Mouse (Mus musculus) spleen, adult 12 weeks (tissue): ENCODE data around the gene Fstl5.

Experiments
- DNase-seq: peaks from one replicate; pipeline ENCODE4 v3.0.0; 2022; ENCODE audit warnings: low spot score

Gene Fstl5

DNA sequence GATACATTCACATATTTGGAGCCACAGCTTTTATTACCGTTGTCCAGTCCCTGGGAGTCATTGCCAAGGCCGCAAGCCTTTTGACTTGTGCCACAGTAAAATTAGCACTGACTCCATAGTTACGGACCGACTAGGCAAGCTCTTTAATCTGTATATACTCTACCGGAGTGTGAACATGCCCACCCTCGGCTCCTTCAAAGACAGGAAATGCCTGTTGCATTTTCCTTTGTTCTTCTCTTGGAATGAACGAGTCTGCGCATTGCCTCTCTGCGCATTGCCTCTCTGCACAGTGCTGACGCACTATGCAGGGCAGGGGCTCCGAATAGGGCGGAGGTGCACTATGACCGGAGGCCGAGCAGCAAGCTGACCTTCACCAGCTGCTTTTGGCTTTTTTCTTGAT lies 434.7 kb downstream of the Fstl5 start:
- no peak for DNase-seq

DNA sequence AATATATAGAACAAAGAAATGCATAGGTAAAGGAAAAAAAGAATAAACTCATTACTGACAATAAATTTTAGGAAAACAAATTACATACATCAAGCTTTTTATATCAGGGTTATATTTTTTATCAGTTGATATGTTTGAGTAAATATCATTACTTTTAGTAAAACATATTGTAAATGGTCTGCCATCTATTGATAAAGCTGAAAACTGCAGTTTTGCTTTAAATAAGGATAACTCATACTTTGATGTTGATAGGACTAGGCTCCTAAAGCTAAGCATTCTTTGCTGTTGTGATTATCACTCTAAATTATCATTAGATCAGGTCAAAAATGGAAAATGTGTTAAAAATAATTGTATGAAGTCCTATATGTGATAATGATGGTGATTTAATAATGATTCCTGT lies 493.3 kb downstream of the Fstl5 start:
- no peak for DNase-seq

GRCm38 (mm10) chr3:76572478-76572877 lies 498.4 kb downstream of the Fstl5 start:
- no peak for DNase-seq

DNA sequence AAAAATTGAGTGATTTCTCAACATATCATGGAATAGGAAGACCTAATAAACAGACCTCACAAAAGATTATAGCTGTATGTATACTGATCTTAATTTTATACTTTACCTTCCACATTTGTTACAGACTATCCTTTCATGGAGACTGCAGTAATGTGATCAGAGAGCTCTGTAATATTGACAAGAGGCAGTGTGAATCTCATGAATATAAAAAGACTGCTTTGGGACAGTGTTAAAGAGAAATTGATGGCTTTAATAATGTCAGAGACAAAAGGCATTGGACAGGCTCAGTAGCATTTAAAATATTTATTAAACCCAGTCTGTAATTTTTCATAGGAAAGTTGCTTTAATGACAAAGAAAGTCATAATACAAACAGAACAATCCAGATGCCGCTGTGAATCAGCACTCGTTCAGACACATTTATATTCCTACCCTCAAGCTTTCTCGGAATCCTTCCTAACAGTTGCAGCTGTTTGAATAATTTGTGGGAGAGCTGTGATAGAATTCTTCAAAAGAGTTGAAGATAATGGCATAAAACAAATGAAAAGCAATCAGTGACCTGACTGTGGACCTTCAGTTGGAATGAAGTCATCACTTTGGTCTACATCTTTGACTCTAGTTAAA lies 499.0 kb downstream of the Fstl5 start:
- no peak for DNase-seq

DNA sequence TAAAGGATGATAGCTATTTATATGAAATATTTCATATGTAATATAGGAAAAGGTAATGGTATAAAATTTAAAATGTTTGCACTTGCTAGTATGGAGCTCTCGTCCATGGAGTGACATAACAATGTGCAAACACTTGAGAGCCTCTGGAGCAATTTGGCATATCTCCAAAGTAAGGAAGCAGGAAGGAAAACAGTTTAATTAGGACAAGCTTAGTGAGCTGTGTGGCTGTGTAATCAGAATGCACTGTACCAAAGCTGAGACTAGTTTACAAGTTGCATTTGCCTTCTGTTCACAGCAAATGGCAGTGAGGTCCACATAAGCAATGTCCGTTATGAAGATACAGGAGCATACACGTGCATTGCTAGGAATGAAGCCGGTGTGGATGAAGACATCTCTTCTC lies 519.1 kb downstream of the Fstl5 start:
- DNase-seq: no peak

- DNase-seq: no peak
These were observed 546.0 kb downstream of the Fstl5 start for GRCm38 (mm10) chr3:76620044-76620443.

- DNase-seq: no peak
These were observed 580.2 kb downstream of the Fstl5 start for GRCm38 (mm10) chr3:76654243-76654642.

DNA sequence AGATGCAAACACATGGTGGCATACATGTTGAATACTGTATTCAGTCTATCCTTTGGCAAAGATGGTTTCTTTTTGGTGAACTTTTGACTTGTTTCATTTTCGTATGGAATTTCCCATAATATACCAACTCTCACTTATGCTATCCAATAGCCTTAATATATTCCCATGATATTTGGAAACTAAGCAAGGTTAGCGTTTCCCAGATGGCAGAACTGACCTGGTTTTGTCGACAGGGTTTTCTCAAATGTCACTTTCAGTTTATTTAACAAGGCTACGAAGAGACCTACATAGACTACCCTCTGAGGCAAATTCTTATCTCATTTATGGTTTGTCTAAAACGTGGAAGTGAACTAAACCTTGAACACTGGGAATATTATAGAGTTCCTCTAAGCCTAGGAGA lies 596.8 kb downstream of the Fstl5 start:
- no peak for DNase-seq

DNA sequence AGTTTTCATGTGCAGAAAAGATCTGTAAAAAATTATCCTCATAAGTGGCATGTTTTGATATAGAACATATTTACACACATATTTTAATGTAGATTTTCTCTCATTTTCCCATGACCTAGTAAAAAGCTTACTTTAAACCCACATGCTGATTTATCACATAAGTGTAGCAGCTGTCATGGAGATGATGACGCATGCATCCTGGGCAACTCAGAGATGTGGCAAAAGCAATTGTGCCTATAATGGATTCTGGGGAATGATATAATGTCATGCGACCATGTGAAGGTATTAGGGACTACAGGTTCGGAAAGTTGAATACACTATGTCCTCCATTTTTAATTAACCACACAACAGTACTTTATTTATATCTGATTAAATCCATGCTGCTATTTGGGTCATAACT lies 601.9 kb downstream of the Fstl5 start:
- DNase-seq: no peak

DNA sequence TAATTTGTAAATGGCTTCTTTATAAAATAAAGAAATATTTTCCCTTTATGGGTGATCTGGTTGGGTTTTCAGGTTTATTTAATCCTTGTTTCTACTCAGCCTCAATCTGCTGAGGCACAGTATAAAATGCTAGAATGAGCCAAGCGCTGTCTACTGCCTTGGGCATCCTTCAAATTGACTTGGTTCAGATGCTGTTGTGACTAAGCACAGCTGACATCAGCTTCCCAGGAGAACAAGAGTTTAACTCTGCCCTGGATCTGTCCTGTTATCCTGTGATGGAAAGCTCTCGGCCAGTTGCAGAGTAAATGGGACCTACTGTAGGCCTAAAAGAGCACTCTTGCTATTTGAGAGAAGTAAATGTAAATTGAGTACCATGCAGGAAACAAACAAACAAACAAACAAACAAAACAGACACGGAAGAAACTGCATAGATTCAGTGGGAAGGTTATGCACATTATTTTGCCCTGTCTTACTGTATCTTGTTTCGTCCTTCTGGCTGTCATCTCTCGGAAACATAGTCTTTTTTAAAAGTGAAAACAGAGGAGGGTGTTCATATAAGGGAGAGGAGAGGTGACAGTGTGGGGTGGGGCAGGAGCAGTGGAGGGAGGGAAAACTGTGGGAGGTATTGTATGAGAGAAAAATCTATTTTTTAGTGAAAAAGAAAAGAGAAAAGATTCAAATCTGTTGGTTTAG lies 605.9 kb downstream of the Fstl5 start:
- DNase-seq: no peak

- DNase-seq: no peak
These were observed 606.4 kb downstream of the Fstl5 start for GRCm38 (mm10) chr3:76680546-76680883.

DNA sequence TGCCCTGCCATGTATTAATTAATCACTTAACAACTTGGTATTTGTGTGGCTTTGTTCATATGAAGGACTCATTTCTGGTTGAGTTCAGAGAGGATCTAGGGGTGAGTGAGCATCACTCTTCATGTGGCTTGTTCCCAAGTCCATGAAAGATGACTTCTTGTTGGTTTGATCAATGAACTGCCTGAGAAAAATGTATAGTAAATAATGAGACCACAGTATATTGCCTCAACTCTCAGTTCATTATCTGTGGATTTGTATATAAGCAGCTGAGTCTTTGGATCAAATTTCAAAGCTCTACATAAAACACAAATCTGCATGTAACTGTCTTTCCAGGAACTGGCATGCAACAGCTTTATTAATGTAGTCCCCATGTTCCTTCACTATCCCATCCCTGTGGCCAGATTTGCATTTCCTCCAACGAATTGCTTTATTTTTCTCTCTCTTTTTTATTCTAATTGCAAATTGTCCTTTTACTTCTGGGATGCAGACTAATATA lies 623.1 kb downstream of the Fstl5 start:
- DNase-seq: no peak

DNA sequence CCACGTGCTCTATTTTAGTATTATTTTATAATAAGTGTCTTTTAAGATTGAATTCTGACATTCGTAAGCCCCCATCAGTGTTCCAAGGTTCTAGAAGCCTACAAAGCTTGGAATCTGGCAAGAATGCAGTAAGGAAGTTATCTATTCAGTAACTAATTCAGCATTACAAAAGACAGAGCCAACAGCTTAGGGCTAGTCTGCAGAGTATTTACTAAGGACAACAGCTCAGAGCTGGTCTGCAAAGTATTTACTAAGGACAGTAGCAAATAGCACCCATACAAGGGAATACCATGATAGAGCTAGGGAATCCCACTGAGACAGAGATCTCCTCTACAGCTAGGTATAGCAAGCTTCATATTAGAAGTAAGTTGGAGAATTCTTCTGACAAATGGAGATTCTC lies 665.2 kb downstream of the Fstl5 start:
- DNase-seq: no peak
